Mouse (Mus musculus): ENCODE measurements at regions not wholly inside any gene's neighbourhood (a gene's known extent, or its start where the extent isn't known, plus 50 kb on each side); places are given as distances from the start of the nearest gene placed in this dataset.

GRCm38 (mm10) chr1:13941351-13941750, 2151.8 kb downstream of the 4930444P10Rik start:
- no peak for DNase-seq (ENCODE audit: low spot score in 2 of 2)

- no peak for DNase-seq (ENCODE audit: low spot score in 2 of 2)
These were observed 2154.8 kb downstream of the 4930444P10Rik start for GRCm38 (mm10) chr1:13938344-13938743.

- DNase-seq (ENCODE audit: low spot score in 2 of 2), result no peak
These were observed 2157.1 kb downstream of the 4930444P10Rik start for GRCm38 (mm10) chr1:13935938-13936491.

- no peak for DNase-seq (ENCODE audit: low spot score in 2 of 2)
These were observed 2164.4 kb downstream of the 4930444P10Rik start for GRCm38 (mm10) chr1:13928679-13929078.

GRCm38 (mm10) chr1:13927964-13928363, 2165.2 kb downstream of the 4930444P10Rik start:
- DNase-seq (ENCODE audit: low spot score in 2 of 2), result no peak

- DNase-seq (ENCODE audit: low spot score in 2 of 2), result no peak
These were observed 2167.1 kb downstream of the 4930444P10Rik start for GRCm38 (mm10) chr1:13925994-13926393.

- DNase-seq (ENCODE audit: low spot score in 2 of 2), result no peak
These were observed 2177.9 kb downstream of the 4930444P10Rik start for GRCm38 (mm10) chr1:13915216-13915615.

GRCm38 (mm10) chr1:13879126-13879525, 2214.0 kb downstream of the 4930444P10Rik start:
- DNase-seq (ENCODE audit: low spot score in 2 of 2), result no peak

GRCm38 (mm10) chr1:13873925-13874324, 2219.2 kb downstream of the 4930444P10Rik start:
- no peak for DNase-seq (ENCODE audit: low spot score in 2 of 2)

GRCm38 (mm10) chr1:13872536-13872935, 2220.6 kb downstream of the 4930444P10Rik start:
- no peak for DNase-seq (ENCODE audit: low spot score in 2 of 2)

- no peak for DNase-seq (ENCODE audit: low spot score in 2 of 2)
These were observed 2222.4 kb downstream of the 4930444P10Rik start for GRCm38 (mm10) chr1:13870631-13871286.

GRCm38 (mm10) chr1:13865713-13866112, 2227.4 kb downstream of the 4930444P10Rik start:
- no peak for DNase-seq (ENCODE audit: low spot score in 2 of 2)

- no peak for DNase-seq (ENCODE audit: low spot score in 2 of 2)
These were observed 2229.4 kb downstream of the 4930444P10Rik start for GRCm38 (mm10) chr1:13863712-13864111.

- DNase-seq (ENCODE audit: low spot score in 2 of 2), result no peak
These were observed 2232.0 kb downstream of the 4930444P10Rik start for GRCm38 (mm10) chr1:13861070-13861511.

- DNase-seq (ENCODE audit: low spot score in 2 of 2), result no peak
These were observed 2232.7 kb downstream of the 4930444P10Rik start for GRCm38 (mm10) chr1:13860469-13860868.

- DNase-seq (ENCODE audit: low spot score in 2 of 2), result no peak
These were observed 2233.4 kb downstream of the 4930444P10Rik start for GRCm38 (mm10) chr1:13859723-13860122.

GRCm38 (mm10) chr1:13858371-13859018, 2234.6 kb downstream of the 4930444P10Rik start:
- no peak for DNase-seq (ENCODE audit: low spot score in 2 of 2)

- no peak for DNase-seq (ENCODE audit: low spot score in 2 of 2)
These were observed 2236.1 kb downstream of the 4930444P10Rik start for GRCm38 (mm10) chr1:13856998-13857397.

- no peak for DNase-seq (ENCODE audit: low spot score in 2 of 2)
These were observed 2242.0 kb downstream of the 4930444P10Rik start for GRCm38 (mm10) chr1:13851144-13851543.

- no peak for DNase-seq (ENCODE audit: low spot score in 2 of 2)
These were observed 2244.1 kb downstream of the 4930444P10Rik start for GRCm38 (mm10) chr1:13849071-13849470.

GRCm38 (mm10) chr1:13846336-13846865, 2246.7 kb downstream of the 4930444P10Rik start:
- no peak for DNase-seq (ENCODE audit: low spot score in 2 of 2)

GRCm38 (mm10) chr1:13840309-13840622, 2252.9 kb downstream of the 4930444P10Rik start:
- no peak for DNase-seq (ENCODE audit: low spot score in 2 of 2)
